Mouse (Mus musculus) CD4-positive, CD25-positive, alpha-beta regulatory T cell, adult 2 months (primary cell): ENCODE data around the gene Cyp2c69.
"Not testable (repeated sequence)": the region's sequence is repeated elsewhere in the genome, so short reads cannot be mapped to it uniquely, and the experiment has no call there.

ENCODE experiments used
- DNase-seq: peaks from one replicate; pipeline ENCODE4 v3.0.0-alpha.2; 2012; ENCODE audit warnings: low read depth, low spot score

The Cyp2c69 gene

DNA sequence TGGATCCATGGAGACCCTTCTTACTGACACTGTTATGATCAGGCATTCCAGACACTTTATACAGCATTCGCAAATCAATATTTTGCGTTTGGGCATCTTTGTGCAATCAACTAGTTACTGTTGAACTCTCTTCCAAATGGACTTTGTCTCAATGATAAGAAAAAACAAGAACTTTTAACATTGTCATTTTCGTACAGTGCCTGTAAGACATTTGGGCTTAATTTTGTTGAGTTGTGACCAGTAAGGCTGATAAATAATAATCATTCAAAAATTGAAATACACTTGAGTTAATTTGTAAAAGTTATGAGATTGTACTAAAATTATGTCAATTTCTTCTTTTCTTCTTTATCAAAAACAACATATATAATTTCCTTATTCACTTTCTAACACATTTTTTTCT, at the start of gene Cyp2c69:
Cyp2c69 (minus strand) TSS at position 101 of the 400 bp plus-strand sequence.
- not testable (repeated sequence) for DNase-seq

DNA sequence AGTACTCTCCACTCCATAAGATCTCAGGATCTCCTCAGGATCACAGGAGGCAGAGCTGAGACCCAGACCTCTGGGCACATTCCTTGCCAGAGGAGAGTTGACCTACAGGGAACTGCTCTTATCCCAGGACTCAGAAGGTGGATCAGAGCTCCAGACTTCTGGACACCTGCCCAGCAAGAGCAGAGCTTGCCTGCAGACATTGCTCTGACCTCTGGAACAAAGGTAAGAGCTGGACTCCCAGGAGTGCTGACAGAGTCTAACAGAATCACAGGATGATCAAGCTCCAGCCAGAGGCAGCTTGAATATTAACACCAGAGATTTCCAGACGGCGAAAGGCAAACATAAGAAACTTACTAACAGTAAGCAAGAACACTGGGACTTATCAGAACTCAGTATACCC, 48.8 kb upstream of the Cyp2c69 start:
- DNase-seq: no peak

DNA sequence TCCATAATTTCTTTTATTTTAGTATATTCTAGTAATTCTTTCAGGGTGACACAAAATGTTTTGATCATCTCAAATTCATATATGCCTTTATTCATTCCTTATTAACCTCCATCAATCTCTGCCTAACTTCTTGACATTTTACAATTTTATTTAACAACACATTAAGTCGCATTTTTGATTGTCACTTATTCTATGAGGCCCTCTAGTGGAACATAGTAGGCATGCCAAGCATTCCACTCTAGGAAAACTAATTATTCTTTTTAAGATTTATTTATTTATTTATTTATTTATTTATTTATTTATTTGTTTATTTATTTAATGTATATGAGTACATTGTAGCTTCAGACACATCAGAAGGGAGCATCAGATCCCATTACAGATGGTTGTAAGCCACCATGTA, 43.4 kb upstream of the Cyp2c69 start:
- no peak for DNase-seq

DNA sequence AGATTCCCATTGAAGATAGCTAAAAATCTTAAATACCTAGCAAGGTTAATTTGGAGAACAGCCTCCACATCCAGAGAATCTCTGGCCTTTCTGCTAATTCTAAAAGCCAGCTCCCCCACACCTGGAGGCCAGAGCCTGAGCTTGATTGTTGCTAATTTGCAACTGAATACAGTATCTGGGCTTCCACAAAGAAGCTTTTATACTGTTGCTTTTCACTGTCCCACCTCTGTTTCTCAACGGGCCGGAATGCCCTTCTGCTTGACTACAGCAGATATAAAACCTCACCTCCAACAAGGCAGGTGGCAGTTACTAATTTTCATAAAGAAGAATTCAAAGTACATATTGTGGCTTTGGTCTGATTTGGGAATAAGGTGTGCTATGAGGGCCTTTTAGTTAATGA, 15.1 kb upstream of the Cyp2c69 start:
- DNase-seq: no peak

DNA sequence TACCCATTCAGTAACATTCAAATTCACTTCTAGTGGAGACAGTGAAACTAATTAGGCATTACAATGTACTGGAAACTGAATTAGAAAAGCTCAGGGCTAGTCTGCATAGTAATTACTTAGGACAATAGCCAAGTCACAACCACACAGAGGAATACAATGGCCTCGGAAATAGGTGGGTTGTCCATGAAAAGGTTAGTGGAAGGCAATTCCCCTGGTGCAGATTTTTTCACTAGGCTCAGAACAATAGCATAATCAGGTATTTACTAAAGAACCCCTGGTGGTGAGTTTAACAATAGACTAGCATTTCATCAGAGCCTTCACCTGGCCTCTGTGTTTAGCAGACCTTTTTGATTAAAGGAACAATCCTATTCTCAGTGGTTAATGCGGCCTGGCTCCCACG, 3.5 kb upstream of the Cyp2c69 start:
- DNase-seq: not testable (repeated sequence)

DNA sequence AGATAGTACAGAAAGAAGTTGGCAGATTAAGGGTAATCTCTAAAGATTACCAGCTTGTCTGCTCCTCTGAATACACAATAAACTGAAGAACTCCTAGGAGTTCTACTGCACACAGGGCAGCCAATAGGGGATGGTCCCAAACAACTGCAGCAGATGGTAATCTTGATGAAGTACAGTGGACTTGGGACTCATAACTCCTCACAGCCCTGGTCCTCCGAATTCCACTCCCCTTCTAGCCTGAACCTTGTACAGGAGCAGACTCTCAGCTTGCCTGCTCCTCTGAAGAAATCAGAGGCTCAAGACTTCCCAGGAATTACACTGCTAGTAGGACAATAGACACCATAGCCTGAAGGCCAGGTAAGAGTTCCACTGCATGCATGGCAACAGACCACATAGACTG, 20.5 kb downstream of the Cyp2c69 start:
- DNase-seq: no peak

DNA sequence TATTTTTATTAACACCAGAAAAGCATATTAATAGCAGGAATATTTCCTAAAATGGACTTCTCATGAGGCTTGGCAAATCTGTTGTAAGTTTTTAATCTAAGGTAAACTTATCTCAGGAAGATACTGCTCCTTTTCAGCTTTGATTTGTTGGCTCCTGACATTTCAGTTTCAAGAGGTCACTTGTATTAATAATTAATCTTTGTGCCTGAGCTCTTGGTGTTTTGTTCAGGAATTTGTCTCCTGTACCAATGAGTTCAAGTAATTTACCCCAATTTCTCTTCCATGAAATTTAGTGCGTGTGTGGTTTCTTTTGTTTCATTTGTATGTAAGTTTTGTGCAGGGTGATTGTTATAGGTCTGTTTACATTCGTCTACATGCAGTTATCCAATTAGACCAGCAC, 65.7 kb downstream of the Cyp2c69 start:
- not testable (repeated sequence) for DNase-seq

DNA sequence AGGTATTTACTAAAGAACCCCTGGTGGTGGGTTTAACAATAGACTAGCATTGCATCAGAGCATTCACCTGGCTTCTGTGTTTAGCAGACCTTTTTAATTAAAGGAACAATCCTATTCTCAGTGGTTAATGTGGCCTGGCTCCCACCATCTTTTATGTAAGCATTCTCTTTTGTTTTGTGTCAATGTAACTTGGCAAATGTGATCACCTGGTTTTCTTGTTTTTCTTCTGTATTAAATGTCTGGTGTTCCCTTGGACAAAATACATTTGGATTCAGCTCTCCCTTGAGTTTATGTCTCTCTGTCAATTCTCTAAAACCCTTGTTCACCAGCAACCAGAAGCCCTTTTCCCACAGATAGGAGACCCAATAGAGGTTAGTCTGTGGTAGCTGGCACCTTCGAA, 70.2 kb downstream of the Cyp2c69 start:
- DNase-seq: not testable (repeated sequence)

DNA sequence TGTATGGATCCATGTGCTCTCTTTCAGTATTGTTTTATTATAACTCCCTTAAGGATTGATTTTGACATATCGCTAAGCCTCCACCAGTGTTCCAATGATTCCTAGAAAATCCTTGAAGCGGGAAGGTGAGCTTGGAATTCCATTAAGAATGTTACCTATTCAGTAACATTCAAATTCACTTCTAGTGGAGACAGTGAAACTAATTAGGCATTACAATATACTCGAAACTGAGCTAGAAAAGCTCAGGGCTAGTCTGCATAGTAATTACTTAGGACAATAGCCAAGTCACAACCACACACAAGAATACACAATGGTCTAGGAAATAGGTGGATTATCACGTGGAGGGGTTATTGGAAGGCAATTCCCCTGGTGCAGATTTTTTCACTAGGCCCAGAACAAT, 70.6 kb downstream of the Cyp2c69 start:
- not testable (repeated sequence) for DNase-seq

DNA sequence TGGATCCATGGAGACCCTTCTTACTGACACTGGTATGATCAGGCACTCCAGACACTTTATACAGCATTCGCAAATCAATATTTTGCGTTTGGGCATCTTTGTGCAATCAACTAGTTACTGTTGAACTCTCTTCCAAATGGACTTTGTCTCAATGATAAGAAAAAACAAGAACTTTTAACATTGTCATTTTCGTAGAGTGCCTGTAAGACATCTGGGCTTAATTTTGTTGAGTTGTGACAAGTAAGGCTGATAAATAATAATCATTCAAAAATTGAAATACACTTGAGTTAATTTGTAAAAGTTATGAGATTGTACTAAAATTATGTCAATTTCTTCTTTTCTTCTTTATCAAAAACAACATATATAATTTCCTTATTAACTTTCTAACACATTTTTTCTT, 73.9 kb downstream of the Cyp2c69 start, which contains the start of gene Cyp2c40:
Cyp2c40 (minus strand) TSS at position 101 of the 400 bp plus-strand sequence.
- DNase-seq: not testable (repeated sequence)
